Mouse (Mus musculus): ENCODE results near the gene Ttll1.
A peak's percentile ranks its signal among the peaks of the same experiment; 100 is the strongest.
"Not testable (repeated sequence)": the region's sequence is repeated elsewhere in the genome, so short reads cannot be mapped to it uniquely, and the experiment has no call there.

The Ttll1 gene

GRCm38 (mm10) chr15:83483482-83483881 is 27.2 kb downstream of the Ttll1 start:
- no peak for DNase-seq (ENCODE audit: low spot score in 2 of 2)

- DNase-seq (ENCODE audit: low spot score in 2 of 2), result no peak
These were observed 28.0 kb downstream of the Ttll1 start for GRCm38 (mm10) chr15:83482645-83483224.

GRCm38 (mm10) chr15:83481236-83481780 is 29.4 kb downstream of the Ttll1 start:
- no peak for DNase-seq (ENCODE audit: low spot score in 2 of 2)

GRCm38 (mm10) chr15:83479818-83480217 is 30.9 kb downstream of the Ttll1 start:
- DNase-seq (ENCODE audit: low spot score in 2 of 2), result no peak

- no peak for DNase-seq (ENCODE audit: low spot score in 2 of 2)
These were observed 32.6 kb downstream of the Ttll1 start for GRCm38 (mm10) chr15:83478096-83478495.

GRCm38 (mm10) chr15:83476593-83477273 is 34.0 kb downstream of the Ttll1 start:
- DNase-seq (ENCODE audit: low spot score in 2 of 2), result no peak

GRCm38 (mm10) chr15:83474466-83474836 is 36.2 kb downstream of the Ttll1 start:
- DNase-seq (ENCODE audit: low spot score in 2 of 2), result no peak

GRCm38 (mm10) chr15:83473832-83474465 is 36.7 kb downstream of the Ttll1 start:
- no peak for DNase-seq (ENCODE audit: low spot score in 2 of 2)

- DNase-seq (ENCODE audit: low spot score in 2 of 2), result no peak
These were observed 37.4 kb downstream of the Ttll1 start for GRCm38 (mm10) chr15:83473251-83473650.

- DNase-seq (ENCODE audit: low spot score in 2 of 2), result no peak
These were observed 39.2 kb downstream of the Ttll1 start for GRCm38 (mm10) chr15:83471476-83471875.

- no peak for DNase-seq (ENCODE audit: low spot score in 2 of 2)
These were observed 40.2 kb downstream of the Ttll1 start for GRCm38 (mm10) chr15:83470443-83470842.

- no peak for DNase-seq (ENCODE audit: low spot score in 2 of 2)
These were observed 41.3 kb downstream of the Ttll1 start for GRCm38 (mm10) chr15:83469279-83469821.

- no peak for DNase-seq (ENCODE audit: low spot score in 2 of 2)
These were observed 43.3 kb downstream of the Ttll1 start for GRCm38 (mm10) chr15:83467232-83467966.

GRCm38 (mm10) chr15:83466331-83466730 is 44.4 kb downstream of the Ttll1 start:
- no peak for DNase-seq (ENCODE audit: low spot score in 2 of 2)

GRCm38 (mm10) chr15:83464905-83465650 is 45.6 kb downstream of the Ttll1 start:
- DNase-seq (ENCODE audit: low spot score in 2 of 2), result no peak

GRCm38 (mm10) chr15:83464083-83464904 is 46.4 kb downstream of the Ttll1 start, which contains the start of gene Pacsin2:
Pacsin2 (minus strand) TSS chr15:83464606.
- DNase-seq (ENCODE audit: low spot score in 2 of 2), result peak; percentile 89 to 96

- DNase-seq (ENCODE audit: low spot score in 2 of 2), result no peak
These were observed 47.2 kb downstream of the Ttll1 start for GRCm38 (mm10) chr15:83463369-83464082.

GRCm38 (mm10) chr15:83462349-83462748 is 48.3 kb downstream of the Ttll1 start:
- not testable (repeated sequence) for DNase-seq (ENCODE audit: low spot score in 2 of 2)

- no peak for DNase-seq (ENCODE audit: low spot score in 2 of 2)
These were observed 49.8 kb downstream of the Ttll1 start for GRCm38 (mm10) chr15:83460891-83461290.

GRCm38 (mm10) chr15:83457541-83457940 is 53.2 kb downstream of the Ttll1 start:
- no peak for DNase-seq (ENCODE audit: low spot score in 2 of 2)

Measured in left cerebral cortex, adult 9 months (tissue).